In the genomic region with DNA sequence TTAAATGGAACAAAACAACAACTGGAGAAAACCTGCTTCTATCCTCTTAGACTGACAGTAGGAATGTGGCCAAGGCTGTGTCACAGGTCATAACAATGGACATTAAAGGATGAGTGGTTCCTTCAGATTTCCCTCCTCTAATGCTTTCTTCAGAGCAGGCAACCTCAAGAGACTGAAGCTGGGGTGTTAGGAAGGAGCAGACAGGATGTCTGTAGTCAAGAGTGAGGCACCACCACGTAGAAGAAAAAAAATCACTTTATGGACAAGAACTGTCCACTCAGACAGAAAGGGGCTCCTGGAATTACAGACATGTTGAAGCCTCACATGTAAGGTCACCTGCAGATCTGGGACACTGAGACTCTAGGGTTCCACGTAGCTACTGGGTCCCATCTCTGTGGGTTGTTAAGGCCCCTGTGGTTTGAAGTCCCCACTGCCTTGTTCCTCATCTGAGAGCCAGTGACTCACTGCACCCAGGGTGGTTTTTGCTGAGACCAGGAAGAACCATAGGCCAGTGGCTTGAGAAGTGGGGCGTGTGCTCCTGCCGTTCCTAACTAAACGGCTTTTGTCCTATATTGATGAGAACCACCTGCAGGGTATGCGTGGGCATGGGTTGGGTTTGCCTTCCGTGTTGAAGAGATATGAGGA, we compare ENCODE assay signal across 16 mouse cellular contexts. TPM values are rescaled to one million over a fixed set of nuclear protein-coding genes. Genes with fewer than 3 reads are reported as not detected.
DNase-seq lines count a peak whose midpoint lies in the region; ATAC-seq and TF ChIP-seq lines count a peak whose summit lies in the region.
"Had no signal": no experiment of that assay in that cellular context is flagged by ENCODE, and none has a peak within 500 bp of the region (broad histone marks: within the 10 kb centered on the region; RNA-seq: fewer than 3 reads in every experiment).

No protein-coding gene starts in this region.

- H3K27ac ChIP-seq in midbrain, embryonic 11.5 days (ENCODE audit: low read depth, low read length) = no peak overlapping the region
- H3K27ac ChIP-seq in midbrain, embryonic 10.5 days (replicated peaks) = no peak overlapping the region
- H3K27ac ChIP-seq in forebrain, postnatal 0 days (ENCODE audit: low read depth, low read length) = no peak overlapping the region
- H3K27ac ChIP-seq: embryonic facial prominence, embryonic 15.5 days; heart, embryonic 15.5 days; hindbrain, embryonic 14.5 days; limb, embryonic 15.5 days had no signal

- DNase-seq in midbrain, embryonic 11.5 days (ENCODE audit: low spot score, missing footprints) = peak; percentile 68
- DNase-seq in midbrain, embryonic 10.5 days (ENCODE audit: low spot score) = no peak
- no peak for DNase-seq in retina, embryonic 14.5 days (ENCODE audit: low spot score)
- DNase-seq in forebrain, postnatal 0 days = no peak
- no peak for DNase-seq in cerebellum, postnatal 4 days (ENCODE audit: low spot score in 2 of 2)
- DNase-seq: adrenal gland, postnatal 36 days; cerebellum, adult 11 months; kidney, postnatal 14 days; right cerebral cortex, postnatal 14 days had no signal

- no peaks in the 10 kb centered on the region for H3K27me3 ChIP-seq in midbrain, embryonic 11.5 days (ENCODE audit: control insufficient read depth, insufficient read depth, low read length)
- no peaks in the 10 kb centered on the region for H3K27me3 ChIP-seq in midbrain, embryonic 10.5 days (ENCODE audit: low read depth, poor library complexity, severe bottlenecking)
- no peaks in the 10 kb centered on the region for H3K27me3 ChIP-seq in forebrain, postnatal 0 days (ENCODE audit: insufficient read depth, low read length)
- H3K27me3 ChIP-seq: embryonic facial prominence, embryonic 15.5 days; heart, embryonic 15.5 days; limb, embryonic 15.5 days had no signal

- TF ChIP-seq CTCF in forebrain, postnatal 0 days (IDR thresholded peaks at IDR 0.05; ENCODE audit: low read depth) = no peak

- no peak overlapping the region for H3K4me3 ChIP-seq in midbrain, embryonic 11.5 days (ENCODE audit: low read depth, low read length)
- H3K4me3 ChIP-seq in midbrain, embryonic 10.5 days = no peak overlapping the region
- no peak overlapping the region for H3K4me3 ChIP-seq in forebrain, postnatal 0 days (ENCODE audit: low read depth, low read length)
- H3K4me3 ChIP-seq: embryonic facial prominence, embryonic 15.5 days; heart, embryonic 15.5 days; limb, embryonic 15.5 days had no signal

- ATAC-seq in midbrain, embryonic 11.5 days (ENCODE audit: low FRiP score) = no peak
- ATAC-seq in common myeloid progenitor, adult 5-6 weeks (replicated peaks; ENCODE audit: low read depth, poor library complexity, severe bottlenecking) = peak; percentile 97
- 0 out of 2 replicates have a peak, but pooled peaks have one; percentile 41 for ATAC-seq in megakaryocyte-erythroid progenitor cell, adult 5-6 weeks (replicated peaks; ENCODE audit: low FRiP score, low TSS enrichment, poor library complexity, severe bottlenecking)
- no peak for ATAC-seq in forebrain, postnatal 0 days
- ATAC-seq: intestine, postnatal 0 days had no signal

- no peak overlapping the region for H3K9ac ChIP-seq in midbrain, embryonic 11.5 days (ENCODE audit: low read length)
- H3K9ac ChIP-seq in forebrain, postnatal 0 days = no peak overlapping the region
- H3K9ac ChIP-seq: embryonic facial prominence, embryonic 15.5 days; heart, embryonic 15.5 days; hindbrain, embryonic 14.5 days; limb, embryonic 15.5 days had no signal

- H3K4me1 ChIP-seq in midbrain, embryonic 11.5 days (ENCODE audit: control insufficient read depth, insufficient read depth, low read length) = no peaks in the 10 kb centered on the region
- H3K4me1 ChIP-seq in midbrain, embryonic 10.5 days = no peaks in the 10 kb centered on the region
- H3K4me1 ChIP-seq in forebrain, postnatal 0 days (ENCODE audit: insufficient read depth) = no peaks in the 10 kb centered on the region
- H3K4me1 ChIP-seq: embryonic facial prominence, embryonic 15.5 days; heart, embryonic 15.5 days; limb, embryonic 15.5 days had no signal

- H3K4me2 ChIP-seq in midbrain, embryonic 11.5 days = no peak overlapping the region
- H3K4me2 ChIP-seq in forebrain, postnatal 0 days (ENCODE audit: low read depth) = no peak overlapping the region
- H3K4me2 ChIP-seq: embryonic facial prominence, embryonic 15.5 days; heart, embryonic 15.5 days; hindbrain, embryonic 14.5 days; limb, embryonic 15.5 days had no signal

- H3K36me3 ChIP-seq in midbrain, embryonic 11.5 days (ENCODE audit: control insufficient read depth, insufficient read depth, low read length) = no peaks in the 10 kb centered on the region
- H3K36me3 ChIP-seq in midbrain, embryonic 10.5 days = no peaks in the 10 kb centered on the region
- H3K36me3 ChIP-seq in forebrain, postnatal 0 days (ENCODE audit: insufficient read depth) = no peaks in the 10 kb centered on the region
- H3K36me3 ChIP-seq: embryonic facial prominence, embryonic 15.5 days; heart, embryonic 15.5 days; limb, embryonic 15.5 days had no signal

- H3K9me3 ChIP-seq in midbrain, embryonic 11.5 days (ENCODE audit: control insufficient read depth, low read length) = no peaks in the 10 kb centered on the region
- H3K9me3 ChIP-seq in midbrain, embryonic 10.5 days (replicated peaks) = no peaks in the 10 kb centered on the region
- no peaks in the 10 kb centered on the region for H3K9me3 ChIP-seq in forebrain, postnatal 0 days (ENCODE audit: low read length)
- H3K9me3 ChIP-seq: embryonic facial prominence, embryonic 15.5 days; heart, embryonic 15.5 days; limb, embryonic 15.5 days had no signal

- 89% methylated on average over 7 of the region's 7 CpGs for WGBS in midbrain, embryonic 11.5 days
- WGBS in midbrain, embryonic 10.5 days = 86% methylated on average over 7 of the region's 7 CpGs
- 87% methylated on average over 7 of the region's 7 CpGs for WGBS in forebrain, postnatal 0 days

RNA-seq across cellular contexts. Expression of a gene that starts 27.7 kb away (rescaled TPM):
- polyA plus RNA-seq in midbrain, embryonic 11.5 days (2014; fragmentation: Nextera tagmentation; extraction: Ambion mirVana) = 6.1 and 7.5 TPM in 2 replicates
- 5.9 and 6.1 TPM in 2 replicates for polyA plus RNA-seq in midbrain, embryonic 10.5 days (2016; fragmentation: Nextera tagmentation; extraction: Ambion mirVana)
- total RNA-seq in common myeloid progenitor, adult 5-6 weeks (2017) = 18.7 and 19.6 TPM in 2 replicates
- 6.9 and 12.7 TPM in 2 replicates for total RNA-seq in megakaryocyte-erythroid progenitor cell, adult 5-6 weeks (2014; fragmentation: Nextera tagmentation)
- 3.6 and 4.0 TPM in 2 replicates for total RNA-seq in megakaryocyte-erythroid progenitor cell, adult 5-6 weeks (2017)
- total RNA-seq in forebrain, postnatal 0 days (2014; rRNA removed) = 7.3 and 7.5 TPM in 2 replicates
- polyA plus RNA-seq in forebrain, postnatal 0 days (2015; fragmentation: Nextera tagmentation; extraction: Ambion mirVana) = 13.3 and 17.0 TPM in 2 replicates

Comparison
In these comparisons a context has a peak if more than half of its experiments do, and no peak if none do; other contexts are left out.
1. ATAC-seq: peak in common myeloid progenitor, adult 5-6 weeks (single experiment) and megakaryocyte-erythroid progenitor cell, adult 5-6 weeks (single experiment); none in midbrain, embryonic 11.5 days (single experiment) and forebrain, postnatal 0 days (single experiment).